Mouse (Mus musculus): ENCODE results near the gene Txnip.

DNA sequence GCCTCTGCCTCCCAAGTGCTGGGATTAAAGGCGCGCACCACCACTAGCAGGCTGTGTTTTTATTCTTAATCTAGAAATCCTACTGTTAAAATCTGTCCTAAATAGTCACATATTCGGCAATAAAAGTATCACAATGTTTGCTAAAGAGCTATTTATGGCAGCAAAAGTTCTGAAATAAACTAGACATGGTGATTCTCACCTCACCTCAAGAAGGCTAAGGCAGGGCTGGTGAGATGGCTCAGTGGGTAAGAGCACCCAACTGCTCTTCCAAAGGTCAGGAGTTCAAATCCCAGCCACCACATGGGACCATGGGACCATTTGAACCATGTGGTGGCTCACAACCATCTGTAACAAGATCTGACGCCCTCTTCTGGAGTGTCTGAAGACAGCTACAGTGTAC lies 32.9 kb downstream of the Txnip start:
- TF ChIP-seq GATA1 (IDR thresholded peaks at IDR 0.05; ENCODE audit: borderline replicate concordance, low read length) (no peak), FLI1 (IDR thresholded peaks at IDR 0.05; ENCODE audit: low read length) (no peak)

Data from megakaryocyte, embryonic 14.5 days (primary cell).